Mouse (Mus musculus): ENCODE measurements around the gene Ccdc70. TPM values are rescaled to one million over a fixed set of nuclear protein-coding genes. Genes with fewer than 3 reads are reported as not detected.

The Ccdc70 gene
- polyA plus RNA-seq (2014; fragmentation: Illumina TruSeq; extraction: RNeasy Lipid Tissue Mini Kit (QIAGEN cat#74804); ENCODE audit: low read depth, low replicate concordance), result not detected

DNA sequence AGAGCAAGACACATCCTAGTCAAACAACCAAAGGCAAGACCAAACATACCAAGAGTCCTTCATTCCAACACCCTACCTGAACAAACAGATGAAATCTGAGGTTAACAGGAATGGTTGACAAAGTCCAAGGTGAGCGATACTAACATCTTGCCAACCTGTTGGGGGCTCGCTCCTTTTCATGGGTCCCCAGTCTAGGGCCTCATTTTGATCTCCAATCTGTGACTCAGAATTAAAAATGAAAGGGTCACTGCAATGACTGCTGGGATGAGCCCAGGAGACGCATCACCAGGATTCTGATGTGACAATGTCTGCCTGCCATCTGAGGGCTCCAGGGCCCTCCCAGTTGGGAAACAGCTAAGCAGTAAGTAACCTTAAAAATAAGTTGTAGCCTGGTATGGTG, at the start of gene Ccdc70:
Gene Ccdc70, plus strand, starts transcription at position 301 of the 400 bp plus-strand sequence.

DNA sequence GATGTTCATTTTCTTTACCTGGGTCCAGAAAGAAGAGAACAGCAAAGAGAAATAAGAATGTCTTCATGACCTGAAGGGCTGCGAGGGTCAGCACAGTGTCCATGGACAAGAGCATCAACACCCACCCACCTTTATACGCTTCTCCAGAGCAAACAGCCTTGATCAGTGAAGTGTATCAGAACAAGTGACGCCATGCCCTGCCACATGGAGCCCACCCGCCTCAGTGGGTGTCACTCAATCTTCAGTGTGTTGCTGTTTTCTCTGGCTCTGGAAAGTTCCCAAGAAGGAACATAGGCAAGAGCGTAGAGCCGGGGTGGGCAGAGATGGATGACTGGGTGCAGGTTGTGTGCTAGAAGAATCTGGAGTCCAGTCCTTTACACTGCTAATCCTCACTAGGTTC, 37.0 kb upstream of the Ccdc70 start, which contains the start of gene Defb15:
Gene Defb15, minus strand, starts transcription at position 101 of the 400 bp plus-strand sequence.

DNA sequence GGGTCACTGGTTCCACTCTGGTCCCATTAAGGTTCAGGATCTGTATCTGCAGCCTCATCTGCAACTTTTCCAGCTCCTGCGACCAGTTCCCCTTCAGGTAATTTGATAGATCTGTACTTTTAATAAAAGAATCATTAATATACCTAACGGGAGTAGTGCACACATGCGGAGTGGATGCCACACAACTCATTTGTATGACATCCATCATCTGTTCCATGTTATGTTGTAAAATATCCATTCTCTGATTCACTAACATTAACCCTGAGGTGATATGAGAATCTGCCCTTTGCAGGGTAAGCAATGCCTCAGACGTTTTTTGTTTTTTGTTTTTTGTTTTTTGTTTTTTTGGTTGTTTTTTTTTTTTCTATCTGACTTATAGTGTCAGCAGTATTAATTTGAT, 31.5 kb upstream of the Ccdc70 start, which contains the start of gene Defb35:
Gene Defb35, plus strand, starts transcription at position 301 of the 400 bp plus-strand sequence.

DNA sequence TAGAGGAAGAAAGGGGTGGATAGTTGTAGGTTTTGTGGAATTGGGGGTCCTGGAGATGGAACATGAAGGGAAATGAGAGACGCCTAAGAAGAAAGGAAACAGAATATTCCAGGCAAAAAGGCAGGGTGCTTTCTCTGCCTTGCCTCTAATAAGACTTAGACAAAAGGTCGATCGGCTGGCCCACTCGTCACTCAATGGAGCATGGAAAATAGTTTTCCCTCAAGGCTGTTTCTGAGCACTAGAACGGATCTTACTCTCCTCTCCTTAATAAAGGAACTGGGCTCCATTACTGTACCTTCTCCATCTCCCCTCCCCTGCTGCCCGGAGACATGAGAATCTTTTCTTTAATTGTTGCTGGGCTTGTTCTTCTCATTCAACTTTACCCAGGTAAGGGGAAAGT, 23.1 kb upstream of the Ccdc70 start, which contains the start of gene Defb13:
Gene Defb13, plus strand, starts transcription at position 301 of the 400 bp plus-strand sequence.

DNA sequence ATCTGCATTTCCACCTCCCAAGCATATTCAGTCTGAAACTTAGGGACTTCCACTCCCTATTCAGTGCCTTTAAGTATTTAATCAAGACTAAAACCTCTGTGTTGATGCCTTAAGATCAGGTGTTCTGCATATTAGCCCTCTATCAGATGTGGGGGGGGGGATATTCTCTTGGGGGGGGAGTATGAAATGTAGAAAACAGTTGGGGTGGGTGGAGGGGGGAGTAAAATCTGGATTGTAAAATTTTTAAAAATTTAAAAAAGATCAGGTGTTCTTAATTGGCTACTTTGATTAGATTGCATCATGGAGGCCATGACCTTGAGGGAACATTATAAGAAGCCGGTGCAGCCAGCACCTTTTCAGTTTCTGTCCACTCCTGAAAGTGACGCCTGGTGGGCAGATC, 11.2 kb upstream of the Ccdc70 start, which contains the start of gene Fam90a1a:
Gene Fam90a1a, plus strand, starts transcription at position 301 of the 400 bp plus-strand sequence.

Other genes with a start within 250 kb of the Ccdc70 start
- gene Defa24, start 235.3 kb upstream of the Ccdc70 start, polyA plus RNA-seq (2014; fragmentation: Illumina TruSeq; extraction: RNeasy Lipid Tissue Mini Kit (QIAGEN cat#74804); ENCODE audit: low read depth, low replicate concordance), result not detected
- not detected for gene Defb50, start 146.2 kb upstream of the Ccdc70 start, polyA plus RNA-seq (2014; fragmentation: Illumina TruSeq; extraction: RNeasy Lipid Tissue Mini Kit (QIAGEN cat#74804); ENCODE audit: low read depth, low replicate concordance)
- not detected for gene Defb2, start 129.8 kb upstream of the Ccdc70 start, polyA plus RNA-seq (2014; fragmentation: Illumina TruSeq; extraction: RNeasy Lipid Tissue Mini Kit (QIAGEN cat#74804); ENCODE audit: low read depth, low replicate concordance)
- gene Defb10, start 110.9 kb upstream of the Ccdc70 start, polyA plus RNA-seq (2014; fragmentation: Illumina TruSeq; extraction: RNeasy Lipid Tissue Mini Kit (QIAGEN cat#74804); ENCODE audit: low read depth, low replicate concordance), result not detected
- gene Defb9, start 84.4 kb upstream of the Ccdc70 start, polyA plus RNA-seq (2014; fragmentation: Illumina TruSeq; extraction: RNeasy Lipid Tissue Mini Kit (QIAGEN cat#74804); ENCODE audit: low read depth, low replicate concordance), result not detected
- 9.1 TPM for gene Defb11, start 63.4 kb upstream of the Ccdc70 start, polyA plus RNA-seq (2014; fragmentation: Illumina TruSeq; extraction: RNeasy Lipid Tissue Mini Kit (QIAGEN cat#74804); ENCODE audit: low read depth, low replicate concordance)
- not detected for gene Defb15, start 37.1 kb upstream of the Ccdc70 start, polyA plus RNA-seq (2014; fragmentation: Illumina TruSeq; extraction: RNeasy Lipid Tissue Mini Kit (QIAGEN cat#74804); ENCODE audit: low read depth, low replicate concordance)
- gene Defb35, start 31.4 kb upstream of the Ccdc70 start, polyA plus RNA-seq (2014; fragmentation: Illumina TruSeq; extraction: RNeasy Lipid Tissue Mini Kit (QIAGEN cat#74804); ENCODE audit: low read depth, low replicate concordance), result not detected
- not detected for gene Defb13, start 23.0 kb upstream of the Ccdc70 start, polyA plus RNA-seq (2014; fragmentation: Illumina TruSeq; extraction: RNeasy Lipid Tissue Mini Kit (QIAGEN cat#74804); ENCODE audit: low read depth, low replicate concordance)
- not detected for gene Fam90a1a, start 11.1 kb upstream of the Ccdc70 start, polyA plus RNA-seq (2014; fragmentation: Illumina TruSeq; extraction: RNeasy Lipid Tissue Mini Kit (QIAGEN cat#74804); ENCODE audit: low read depth, low replicate concordance)
- 0.36 TPM for gene Atp7b, start 90.5 kb downstream of the Ccdc70 start, polyA plus RNA-seq (2014; fragmentation: Illumina TruSeq; extraction: RNeasy Lipid Tissue Mini Kit (QIAGEN cat#74804); ENCODE audit: low read depth, low replicate concordance)
- gene Alg11, start 90.9 kb downstream of the Ccdc70 start, polyA plus RNA-seq (2014; fragmentation: Illumina TruSeq; extraction: RNeasy Lipid Tissue Mini Kit (QIAGEN cat#74804); ENCODE audit: low read depth, low replicate concordance), result 26.7 TPM
- gene Nek5, start 155.3 kb downstream of the Ccdc70 start, polyA plus RNA-seq (2014; fragmentation: Illumina TruSeq; extraction: RNeasy Lipid Tissue Mini Kit (QIAGEN cat#74804); ENCODE audit: low read depth, low replicate concordance), result 4.3 TPM
- 2.2 TPM for gene Nek3, start 196.7 kb downstream of the Ccdc70 start, polyA plus RNA-seq (2014; fragmentation: Illumina TruSeq; extraction: RNeasy Lipid Tissue Mini Kit (QIAGEN cat#74804); ENCODE audit: low read depth, low replicate concordance)
- gene Ckap2, start 216.0 kb downstream of the Ccdc70 start, polyA plus RNA-seq (2014; fragmentation: Illumina TruSeq; extraction: RNeasy Lipid Tissue Mini Kit (QIAGEN cat#74804); ENCODE audit: low read depth, low replicate concordance), result 0.65 TPM
- gene Vps36, start 223.0 kb downstream of the Ccdc70 start, polyA plus RNA-seq (2014; fragmentation: Illumina TruSeq; extraction: RNeasy Lipid Tissue Mini Kit (QIAGEN cat#74804); ENCODE audit: low read depth, low replicate concordance), result 46.7 TPM

All from kidney, adult 10 weeks (tissue).